Mouse (Mus musculus): ENCODE results near the gene Olfr1106.

Gene Olfr1106

DNA sequence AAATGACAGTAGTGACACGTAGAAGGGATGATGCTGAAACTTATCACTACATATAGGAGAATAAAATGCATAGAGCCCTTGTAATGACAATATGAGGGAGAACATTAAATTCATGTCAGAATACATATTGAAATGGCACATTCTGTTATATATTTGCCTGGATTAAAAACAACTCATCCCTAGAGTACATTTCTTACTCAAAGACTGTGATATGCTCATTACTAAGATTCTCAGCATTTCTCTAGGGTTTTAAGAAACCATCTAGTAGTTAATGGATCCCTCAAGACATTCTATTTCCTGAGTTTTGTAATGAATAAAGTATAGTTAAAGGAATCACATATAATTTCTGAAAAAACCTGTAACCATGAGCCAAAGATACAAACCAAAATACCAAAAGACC lies at the start of gene Olfr1106:
TSS of gene Olfr1106 (minus strand) at position 101 of the 400 bp plus-strand sequence.
- no peak for DNase-seq (ENCODE audit: low spot score)

DNA sequence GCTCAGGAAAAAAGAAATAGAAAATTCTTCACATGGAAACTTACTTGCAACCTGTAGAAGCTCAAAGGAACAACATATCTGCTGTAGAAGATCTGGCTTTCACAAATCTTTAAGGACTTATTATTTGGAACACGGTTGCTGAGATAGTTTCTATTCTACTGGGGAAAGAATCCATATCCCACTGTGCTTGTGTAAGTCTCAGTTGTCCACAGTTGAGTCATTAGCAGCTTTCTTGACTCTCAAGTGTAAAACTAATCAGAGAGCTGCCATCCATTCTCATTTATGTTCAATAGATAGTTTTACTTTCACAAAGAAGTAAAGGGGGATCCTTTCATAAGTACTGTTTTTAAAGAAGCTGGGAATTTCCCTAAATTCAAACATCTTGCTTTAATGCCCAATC lies 43.8 kb upstream of the Olfr1106 start, which contains the start of gene Olfr1109:
TSS of gene Olfr1109 (minus strand) at position 101 of the 400 bp plus-strand sequence.
- no peak for DNase-seq (ENCODE audit: low spot score)

DNA sequence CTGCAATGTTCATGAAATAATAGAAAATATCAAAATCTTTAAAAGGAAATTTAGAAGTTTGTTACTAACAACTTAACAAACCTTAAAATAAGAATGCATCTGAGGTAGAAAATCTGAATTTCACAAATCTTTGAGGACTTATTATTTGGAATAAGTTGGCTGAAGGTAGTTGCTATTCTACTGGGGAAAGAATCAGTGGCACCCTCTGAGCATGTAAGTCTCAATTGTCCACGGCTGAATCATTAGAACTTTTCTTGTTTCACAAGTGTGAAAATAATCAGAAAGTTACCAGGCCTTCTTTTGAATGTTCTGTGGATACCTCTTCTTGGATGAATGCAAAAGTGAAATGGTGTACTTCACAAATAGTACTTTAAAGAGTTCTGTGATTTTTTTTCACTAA lies 23.6 kb upstream of the Olfr1106 start, which contains the start of gene Olfr1107:
TSS of gene Olfr1107 (minus strand) at position 101 of the 400 bp plus-strand sequence.
- DNase-seq (ENCODE audit: low spot score), result no peak

DNA sequence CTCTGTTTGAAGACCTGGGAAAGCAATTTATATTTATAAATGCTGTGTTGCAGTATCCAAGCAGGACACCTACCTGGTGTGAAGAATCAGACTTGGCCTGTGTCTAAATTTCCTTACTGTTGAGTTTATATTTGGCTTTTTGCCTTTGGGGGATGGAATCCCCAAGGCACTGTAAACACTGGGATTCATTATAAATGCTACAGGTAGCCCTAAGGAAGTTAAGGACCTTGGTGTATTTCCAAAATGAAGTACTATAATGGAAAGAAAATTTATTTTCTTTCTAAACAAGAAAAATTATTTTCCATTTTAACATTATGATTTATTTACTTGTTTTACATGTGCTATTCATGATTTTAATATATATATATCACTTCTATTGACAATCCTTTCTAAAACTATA lies 15.6 kb downstream of the Olfr1106 start, which contains the start of gene Olfr1105:
TSS of gene Olfr1105 (minus strand) at position 101 of the 400 bp plus-strand sequence.
- DNase-seq (ENCODE audit: low spot score), result no peak

GRCm38 (mm10) chr2:87026980-87027379 lies 25.1 kb downstream of the Olfr1106 start, which contains the start of gene Olfr1104:
TSS of gene Olfr1104 (minus strand) at chr2:87027080.
- no peak for DNase-seq (ENCODE audit: low spot score)

DNA sequence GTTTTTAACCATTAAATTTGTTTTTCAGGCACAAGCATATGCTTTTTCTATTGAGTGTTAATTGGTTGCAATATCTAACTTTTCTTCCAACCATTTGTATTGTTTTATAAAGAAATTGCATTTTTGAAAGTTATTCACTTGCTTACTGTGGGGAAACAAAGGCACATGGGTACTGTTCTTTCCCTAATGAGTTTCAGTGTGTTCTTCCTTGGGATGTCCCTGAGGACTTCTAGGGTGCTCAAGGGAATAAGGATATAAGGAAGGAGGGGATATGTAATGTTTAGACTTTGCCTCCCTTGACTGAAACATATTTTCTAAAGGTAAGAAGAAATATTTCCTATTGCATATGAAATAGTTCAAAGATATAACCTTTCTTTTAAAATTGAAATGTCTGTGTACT lies 54.0 kb downstream of the Olfr1106 start, which contains the start of gene Olfr1102:
TSS of gene Olfr1102 (plus strand) at position 301 of the 400 bp plus-strand sequence.
- DNase-seq (ENCODE audit: low spot score), result no peak
